Mouse (Mus musculus) urinary bladder, adult 18-20 months (tissue): ENCODE data around the gene Retreg1.

ENCODE experiments used
- DNase-seq, 2 experiments: peaks; one replicate each; pipeline ENCODE4 v3.0.0; 2022; ENCODE audit warnings: low spot score in 2 of 2, mixed read lengths in 2 of 2

Retreg1 gene

GRCm38 (mm10) chr15:25843086-25843991 is at the start of gene Retreg1:
Gene Retreg1, plus strand, starts transcription at chr15:25843180.
- peak; percentile 75 to 78 for DNase-seq

- DNase-seq = no peak
These were observed 48.9 kb upstream of the Retreg1 start for GRCm38 (mm10) chr15:25794123-25794522.

GRCm38 (mm10) chr15:25795496-25795895 is 47.5 kb upstream of the Retreg1 start:
- DNase-seq = no peak

- DNase-seq = no peak
These were observed 46.6 kb upstream of the Retreg1 start for GRCm38 (mm10) chr15:25796353-25796752.

- DNase-seq = no peak
These were observed 45.8 kb upstream of the Retreg1 start for GRCm38 (mm10) chr15:25797179-25797578.

- no peak for DNase-seq
These were observed 45.1 kb upstream of the Retreg1 start for GRCm38 (mm10) chr15:25797888-25798287.

GRCm38 (mm10) chr15:25801726-25802125 is 41.3 kb upstream of the Retreg1 start:
- no peak for DNase-seq

- DNase-seq = no peak
These were observed 40.8 kb upstream of the Retreg1 start for GRCm38 (mm10) chr15:25802194-25802593.

GRCm38 (mm10) chr15:25803111-25803510 is 39.9 kb upstream of the Retreg1 start:
- DNase-seq = no peak

GRCm38 (mm10) chr15:25805336-25806110 is 37.5 kb upstream of the Retreg1 start:
- DNase-seq = peak; percentile 45 to 62

- DNase-seq = no peak
These were observed 36.6 kb upstream of the Retreg1 start for GRCm38 (mm10) chr15:25806363-25806762.

- DNase-seq = no peak
These were observed 36.1 kb upstream of the Retreg1 start for GRCm38 (mm10) chr15:25806878-25807277.

GRCm38 (mm10) chr15:25808677-25809460 is 34.1 kb upstream of the Retreg1 start:
- DNase-seq = no peak

GRCm38 (mm10) chr15:25809669-25810068 is 33.3 kb upstream of the Retreg1 start:
- DNase-seq = no peak

- no peak for DNase-seq
These were observed 31.1 kb upstream of the Retreg1 start for GRCm38 (mm10) chr15:25811834-25812250.

- DNase-seq = no peak
These were observed 30.5 kb upstream of the Retreg1 start for GRCm38 (mm10) chr15:25812479-25812878.

GRCm38 (mm10) chr15:25814535-25814934 is 28.4 kb upstream of the Retreg1 start:
- DNase-seq = no peak

- no peak for DNase-seq
These were observed 25.8 kb upstream of the Retreg1 start for GRCm38 (mm10) chr15:25817191-25817590.

- DNase-seq = no peak
These were observed 21.0 kb upstream of the Retreg1 start for GRCm38 (mm10) chr15:25821981-25822380.

GRCm38 (mm10) chr15:25822656-25823055 is 20.3 kb upstream of the Retreg1 start:
- DNase-seq = no peak

- DNase-seq = no peak
These were observed 16.4 kb upstream of the Retreg1 start for GRCm38 (mm10) chr15:25826531-25826961.

- DNase-seq = no peak
These were observed 14.5 kb upstream of the Retreg1 start for GRCm38 (mm10) chr15:25828464-25828863.
